Mouse (Mus musculus): ENCODE measurements around the gene Cilp2.
A peak's percentile ranks its signal among the peaks of the same experiment; 100 is the strongest.

The Cilp2 gene

DNA sequence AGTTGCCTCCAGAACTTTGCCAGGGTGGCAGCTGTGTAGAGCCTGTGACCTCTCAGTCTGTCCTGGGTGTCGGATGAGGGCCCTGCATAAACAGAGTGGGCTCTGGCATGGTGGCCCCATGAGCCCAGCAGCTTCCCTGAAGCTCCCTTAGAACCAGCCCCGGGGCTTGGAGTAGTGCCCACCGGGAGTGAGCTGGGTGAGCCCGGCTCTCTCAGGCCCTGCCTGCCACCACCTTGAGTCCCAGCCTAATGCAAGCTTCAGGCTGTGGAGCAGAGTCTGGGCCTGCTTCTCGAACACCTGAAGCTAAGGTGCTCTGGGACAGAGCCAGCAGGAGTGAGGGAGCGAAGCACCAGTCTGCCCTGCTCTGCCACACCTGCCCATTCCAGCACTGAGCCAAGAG lies 16.6 kb downstream of the Cilp2 start:
- no peak for DNase-seq

DNA sequence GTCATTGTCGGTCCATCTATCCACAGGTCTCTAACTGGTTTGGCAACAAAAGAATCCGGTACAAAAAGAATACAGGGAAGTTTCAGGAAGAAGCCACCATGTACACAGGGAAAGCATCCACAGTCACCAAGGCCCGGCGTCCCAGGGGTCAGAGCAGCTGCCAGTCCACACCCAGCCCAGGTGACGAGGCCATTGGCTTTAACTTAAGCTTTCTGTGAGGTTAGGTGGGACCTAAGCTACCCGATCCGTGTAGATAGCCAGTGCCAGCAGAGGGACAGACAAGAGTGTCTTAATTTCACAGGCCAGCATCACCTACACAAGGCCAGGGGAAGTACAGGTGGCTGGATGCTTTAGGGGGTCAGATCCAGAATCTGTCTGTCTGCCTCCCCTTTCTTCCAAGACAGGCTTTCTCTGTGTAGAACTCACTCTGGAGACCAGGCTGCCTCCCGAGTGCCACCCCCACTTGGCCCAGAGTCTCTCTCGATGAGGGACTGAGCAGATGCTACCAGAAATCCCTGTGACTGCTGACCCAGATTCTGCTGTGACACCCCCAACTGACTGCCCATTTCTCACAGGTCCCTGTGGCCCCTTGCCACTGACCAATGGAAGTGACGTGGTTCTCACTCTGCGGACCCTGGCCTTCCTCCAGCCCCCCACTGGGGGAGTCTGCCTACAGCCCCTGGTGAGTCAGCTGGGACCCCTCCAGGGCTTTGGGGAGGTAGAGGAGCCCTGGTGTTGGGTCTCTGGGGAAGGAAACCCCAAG lies 17.3 kb downstream of the Cilp2 start:
- no peak for DNase-seq

DNA sequence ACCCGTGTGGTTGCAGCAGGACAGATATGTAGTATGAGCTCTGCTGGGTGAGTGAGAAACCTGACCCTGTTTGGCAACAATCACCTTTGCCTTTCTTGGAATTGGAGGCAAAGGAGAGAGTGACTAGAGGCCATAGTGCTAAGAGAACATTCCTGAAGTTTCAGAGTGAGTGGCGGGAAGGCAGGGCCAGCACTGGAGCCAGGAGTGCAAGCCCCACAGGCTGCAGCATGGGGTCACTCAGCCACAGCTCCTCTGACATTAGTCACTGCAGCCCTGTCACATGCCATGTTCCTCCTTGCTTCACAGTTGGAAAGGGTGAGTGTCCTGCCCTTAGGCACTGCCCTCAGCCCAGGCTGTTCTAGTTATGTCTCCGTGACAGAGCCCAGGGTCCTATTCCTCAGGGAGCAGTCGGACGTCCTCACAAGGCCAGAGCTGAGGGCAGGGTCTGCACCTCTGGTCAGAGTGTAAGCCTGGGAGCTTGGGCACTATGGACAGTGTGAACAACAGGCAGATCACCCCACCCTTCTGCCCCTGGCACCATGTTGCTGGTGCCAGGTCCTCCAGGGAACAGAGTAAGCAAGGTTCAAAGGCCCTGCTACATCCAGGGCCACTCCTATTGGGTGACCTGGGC lies 19.7 kb downstream of the Cilp2 start:
- no peak for DNase-seq

DNA sequence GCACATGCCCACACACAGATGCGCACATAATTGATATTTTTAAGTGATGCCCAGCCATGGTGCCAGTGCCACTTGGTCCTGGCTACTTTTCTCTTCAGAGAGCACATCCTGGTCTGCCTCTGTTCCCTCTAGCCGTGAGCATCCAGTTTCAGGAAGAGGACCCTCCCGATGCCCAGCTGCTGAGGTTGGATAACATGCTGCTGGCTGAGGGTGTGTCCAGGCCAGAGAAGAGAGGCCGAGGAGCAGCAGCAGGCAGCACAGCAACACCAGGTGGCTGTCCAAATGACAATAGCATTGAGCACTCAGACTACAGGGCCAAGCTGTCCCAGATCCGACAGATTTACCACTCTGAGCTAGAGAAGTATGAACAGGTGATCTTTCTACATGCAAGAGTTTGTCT lies 23.3 kb downstream of the Cilp2 start:
- DNase-seq, result no peak

DNA sequence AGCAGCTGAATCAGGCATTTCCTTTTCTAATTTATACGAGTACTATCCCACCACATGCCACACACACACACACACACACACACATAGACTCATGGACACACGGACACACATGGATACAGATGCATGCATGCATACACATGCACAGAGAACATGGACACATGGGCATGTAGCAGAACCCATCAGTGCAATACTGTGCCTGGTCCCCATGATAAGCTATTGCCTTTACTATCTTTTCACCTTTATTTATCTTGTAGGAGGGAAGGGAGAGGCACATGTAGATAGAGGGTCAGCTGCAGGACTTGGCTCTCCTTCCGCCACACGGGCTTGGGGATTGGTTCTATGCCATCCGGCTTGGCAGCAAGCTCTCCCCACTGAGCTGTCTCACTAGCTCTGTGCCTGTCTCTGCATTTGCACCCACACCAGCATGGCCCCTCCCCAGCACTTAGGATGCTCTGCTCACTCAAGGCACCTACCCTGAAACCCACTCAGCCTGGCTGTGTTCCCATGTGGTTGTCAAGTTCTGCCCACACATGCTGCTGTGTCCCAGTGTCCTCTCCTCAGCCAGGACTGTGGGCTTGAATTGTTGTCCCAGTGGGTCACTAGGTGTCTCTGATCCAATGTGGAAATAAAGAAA lies 24.0 kb downstream of the Cilp2 start:
- no peak for DNase-seq

DNA sequence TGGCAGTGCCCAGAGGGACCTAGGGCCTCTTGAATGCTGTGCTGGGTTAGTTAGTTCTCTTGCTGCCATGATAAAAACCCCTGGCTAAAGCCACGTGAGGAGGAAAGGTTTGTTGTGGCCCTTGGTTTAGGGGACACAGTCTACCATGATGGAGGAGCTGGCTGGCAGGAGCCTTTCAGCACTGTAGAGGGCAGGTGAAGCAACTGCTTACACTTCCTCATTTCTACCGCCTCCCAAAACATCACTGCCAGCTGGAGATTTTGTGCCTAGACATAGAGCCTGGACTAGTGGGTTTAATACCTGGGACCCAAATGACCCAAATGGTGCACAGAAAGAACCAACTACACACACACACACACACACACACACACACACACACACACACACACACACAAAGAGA lies 26.2 kb downstream of the Cilp2 start:
- DNase-seq, result no peak

DNA sequence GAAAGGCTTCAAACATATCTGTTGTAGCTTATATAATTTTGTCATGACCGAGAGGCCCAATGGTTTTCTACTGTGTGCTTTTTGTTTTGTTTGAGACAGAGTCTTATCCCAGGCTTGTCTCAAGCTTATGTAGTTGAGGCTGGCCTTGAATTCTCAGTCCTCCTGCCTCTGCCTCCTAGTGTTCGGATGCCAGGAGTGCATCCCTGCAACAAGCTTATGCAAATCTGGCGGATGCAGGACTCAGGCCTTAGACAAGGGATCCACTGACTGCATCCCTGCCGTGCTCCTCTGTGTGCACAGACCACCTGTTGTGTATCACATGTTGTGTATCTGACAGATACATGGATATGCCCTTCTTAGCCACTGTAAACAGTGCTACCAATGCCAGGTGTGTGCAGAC lies 26.7 kb downstream of the Cilp2 start:
- no peak for DNase-seq

DNA sequence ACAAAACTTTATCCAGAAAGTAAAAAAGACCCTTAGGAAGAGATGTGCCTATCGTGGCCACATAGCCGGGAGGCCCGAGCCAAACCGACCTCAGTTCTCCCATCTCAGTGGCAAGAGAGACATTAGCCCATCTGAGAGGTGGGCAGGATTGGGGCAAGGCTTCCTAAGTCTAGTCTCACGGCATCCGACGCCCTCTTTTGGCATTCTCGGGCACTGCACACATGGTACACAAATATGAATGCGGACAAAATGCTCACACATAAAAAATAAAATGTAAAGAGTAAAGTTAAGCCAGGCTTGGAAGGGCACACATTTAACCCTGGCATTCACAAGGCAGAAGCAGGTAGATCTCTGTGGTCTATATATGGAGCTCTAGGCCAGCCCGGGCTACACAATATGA lies 33.6 kb downstream of the Cilp2 start:
- no peak for DNase-seq

DNA sequence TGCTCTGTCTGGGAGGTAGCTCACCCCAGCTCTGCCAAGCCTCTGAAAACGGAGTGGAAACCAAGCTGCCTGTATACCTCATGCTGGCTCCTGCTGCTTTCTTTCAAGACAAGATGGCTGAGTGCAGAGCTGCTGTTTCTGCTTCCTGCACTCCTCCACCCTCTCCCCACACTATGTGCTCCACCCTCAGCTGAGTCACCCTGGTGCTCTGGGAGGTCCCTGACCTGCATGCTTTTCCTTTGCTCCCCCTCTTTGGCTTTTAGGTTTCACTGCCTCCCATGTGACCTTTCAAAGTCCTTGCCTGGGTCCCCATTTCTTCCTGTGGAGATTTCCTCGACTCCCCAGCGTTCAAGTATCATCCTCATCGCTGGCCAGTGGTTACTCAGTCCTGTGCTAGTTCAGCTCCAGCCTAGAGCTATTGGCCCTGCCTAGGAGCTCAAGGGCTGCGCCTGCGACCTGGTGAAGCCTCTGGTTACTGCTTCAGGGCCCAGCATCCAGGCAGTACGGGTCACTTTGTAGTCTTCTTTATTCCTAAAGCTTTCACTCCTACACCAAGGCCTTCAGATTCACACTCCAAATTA lies 36.5 kb downstream of the Cilp2 start:
- no peak for DNase-seq

DNA sequence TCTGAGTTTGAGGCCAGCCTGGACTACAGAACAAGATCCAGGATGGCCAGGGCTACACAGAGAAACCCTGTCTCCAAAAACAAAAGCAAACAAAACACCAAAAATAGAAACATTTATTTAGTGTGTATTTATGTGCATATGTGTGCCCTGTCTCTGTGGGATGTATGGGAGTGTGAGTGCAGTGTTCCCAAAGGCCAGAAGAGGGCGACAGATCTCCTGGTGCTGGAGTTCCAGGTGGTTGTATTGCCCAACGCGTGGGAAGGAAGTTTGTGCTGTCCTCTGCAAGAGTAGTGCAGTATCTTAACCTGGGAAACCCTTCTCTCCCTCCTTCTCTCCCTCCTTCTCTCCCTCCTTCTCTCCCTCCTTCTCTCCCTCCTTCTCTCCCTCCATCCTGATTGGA lies 37.6 kb downstream of the Cilp2 start:
- DNase-seq, result peak in 1 of 2 experiments; percentile 15

DNA sequence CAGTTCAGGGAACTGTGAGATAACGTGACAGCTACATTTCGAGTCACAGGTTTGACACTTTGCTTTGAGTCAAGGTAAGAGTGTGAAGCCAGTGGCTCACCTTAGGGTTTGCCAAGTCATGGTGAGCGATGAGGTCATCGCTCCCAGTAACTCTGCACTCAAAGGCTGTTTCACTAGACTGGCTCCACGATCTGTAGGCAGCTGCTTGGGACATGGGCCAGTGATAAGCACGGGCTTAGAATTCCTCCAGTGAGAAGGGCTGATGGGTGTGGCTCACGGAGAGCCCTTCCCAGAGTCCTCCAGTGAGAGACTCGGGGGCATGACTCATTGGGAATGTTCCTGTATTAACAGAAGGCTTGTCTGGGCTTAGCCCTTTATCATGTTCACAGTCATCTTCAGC lies 38.5 kb downstream of the Cilp2 start:
- no peak for DNase-seq

DNA sequence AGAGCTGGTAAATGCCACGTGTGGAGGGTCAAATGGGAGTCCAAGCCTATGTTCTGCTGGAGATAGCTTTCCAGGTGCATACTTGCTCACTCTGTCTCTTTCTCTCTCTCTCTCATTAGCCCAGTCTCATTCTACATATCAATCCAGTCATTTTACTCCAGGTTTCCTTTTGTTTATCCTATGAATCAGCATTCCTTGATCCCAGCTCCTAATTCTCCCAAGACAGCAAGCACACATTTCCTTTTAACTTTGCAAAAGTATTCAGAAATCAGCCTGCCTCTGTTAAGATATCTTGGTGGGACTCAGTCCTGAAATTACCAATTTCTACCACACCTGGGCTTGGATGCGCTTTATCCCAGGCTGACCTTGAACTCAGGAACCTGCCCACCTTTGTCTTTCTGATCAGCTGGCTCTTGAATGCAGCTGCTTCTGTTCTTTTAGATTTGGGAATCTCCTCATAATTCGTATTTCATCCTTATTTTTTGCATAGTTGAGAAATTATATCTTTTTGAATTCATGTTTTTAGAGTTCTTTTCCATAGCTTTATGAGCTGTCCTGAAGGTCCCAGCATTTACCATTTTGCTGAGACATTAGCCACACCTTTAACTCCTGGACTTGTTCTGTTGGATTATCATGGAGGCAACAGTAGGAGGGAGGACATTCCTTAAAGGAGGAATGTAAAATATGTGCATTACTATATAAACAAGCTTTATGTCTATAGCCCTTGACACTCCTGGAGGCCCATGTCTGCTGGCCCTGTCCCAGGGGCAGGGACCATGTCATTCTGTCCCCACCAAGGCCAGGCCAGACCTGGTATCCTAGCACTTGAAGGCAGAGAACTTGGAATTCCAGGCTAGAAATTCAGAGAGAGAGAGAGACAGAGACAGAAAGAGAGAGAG lies 40.1 kb downstream of the Cilp2 start:
- DNase-seq, result no peak

DNA sequence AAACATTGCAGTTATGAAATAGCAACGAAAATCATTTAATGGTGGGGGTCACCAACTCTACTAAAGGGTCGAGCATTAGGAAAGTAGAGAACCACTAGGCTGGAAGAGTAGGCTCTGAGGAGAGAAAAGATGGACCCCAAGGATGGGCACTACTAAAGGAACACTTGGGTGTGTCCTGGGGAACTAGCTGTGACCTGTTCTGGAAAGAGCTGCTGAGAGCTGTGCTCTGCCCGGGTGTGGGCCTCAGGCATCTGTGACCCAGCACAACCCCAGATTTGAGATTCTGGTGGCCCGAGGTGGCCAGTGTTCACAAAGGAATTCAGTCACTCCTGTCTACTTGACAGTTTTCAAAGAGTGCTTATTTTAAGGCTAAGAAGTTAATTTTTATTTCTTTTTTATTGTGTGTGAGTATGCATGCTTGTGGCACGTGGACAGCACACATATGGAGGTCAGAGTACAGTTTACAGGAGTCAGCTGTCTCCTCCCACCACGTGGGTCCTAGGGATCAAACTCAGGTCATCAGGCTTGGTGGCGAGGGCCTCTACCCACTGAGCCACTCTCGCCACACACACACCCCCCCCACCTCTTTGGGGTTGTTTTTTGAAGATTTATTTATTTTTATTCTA lies 50.3 kb downstream of the Cilp2 start:
- DNase-seq, result no peak

DNA sequence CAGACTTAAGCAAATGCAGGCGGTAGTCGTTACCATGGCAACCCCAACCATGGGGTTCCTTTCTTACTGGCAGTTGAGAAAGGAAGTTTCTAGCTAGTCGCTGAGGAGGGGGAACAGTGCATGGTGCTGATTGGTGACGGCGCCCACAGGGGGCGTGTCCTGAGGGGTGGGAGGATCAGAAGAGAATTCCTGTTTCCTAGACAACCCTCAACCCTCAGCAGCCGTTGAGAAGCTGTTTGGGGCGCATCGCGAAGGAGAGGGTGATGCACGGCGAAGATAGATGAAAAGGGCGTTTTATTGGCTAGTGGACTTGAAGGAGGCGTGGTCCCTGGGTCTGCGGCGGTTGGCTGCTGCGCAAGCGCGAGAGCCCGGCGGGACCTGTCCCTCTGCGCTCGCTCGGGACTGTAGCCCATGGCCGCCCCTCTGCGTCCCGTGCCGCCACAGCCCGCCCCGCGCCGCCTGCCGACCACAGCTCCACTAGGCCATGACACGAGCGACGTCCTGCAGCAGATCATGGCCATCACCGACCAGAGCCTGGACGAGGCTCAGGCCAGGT lies 55.1 kb downstream of the Cilp2 start, which contains the start of gene Pbx4:
Gene Pbx4 (plus strand): TSS at position 194 of the 556 bp plus-strand sequence.
- DNase-seq, result peak; percentile 94 to 97
